Mouse (Mus musculus) cortical plate, adult 2 months (tissue): ENCODE data around the gene Msh6. TPM values are rescaled to one million over a fixed set of nuclear protein-coding genes. Genes with fewer than 3 reads are reported as not detected.
"Not testable (repeated sequence)": the region's sequence is repeated elsewhere in the genome, so short reads cannot be mapped to it uniquely, and the experiment has no call there.

Experiments
- H3K27ac ChIP-seq: fragments of 200-500 bp; 2 replicates; pipeline ENCODE4 v1.5.1; 2012; ENCODE audit warnings: low read length, control low read depth, inconsistent platforms; ENCODE audit not compliant: insufficient read depth
- H3K4me1 ChIP-seq: fragments of 200-500 bp; 2 replicates; pipeline ENCODE4 v1.6.1; 2011; ENCODE audit warnings: low read length; ENCODE audit not compliant: control insufficient read depth, insufficient read depth
- H3K4me3 ChIP-seq: fragments of 200-500 bp; 2 replicates; pipeline ENCODE4 v1.5.1; 2011; ENCODE audit warnings: mild to moderate bottlenecking, low read length, control low read depth; ENCODE audit not compliant: insufficient read depth
- CTCF ChIP-seq: fragments of 200-500 bp; IDR thresholded peaks from 2 replicates; pipeline ENCODE4 v1.5.1; 2011; ENCODE audit warnings: mild to moderate bottlenecking, control low read depth, low read length; ENCODE audit not compliant: insufficient read depth; ENCODE audit errors: extremely low read depth
- POLR2A ChIP-seq: fragments of 200-500 bp; IDR thresholded peaks from 2 replicates; pipeline ENCODE4 v1.6.1; 2011; ENCODE audit warnings: mild to moderate bottlenecking, low read length, control low read depth; ENCODE audit not compliant: insufficient read depth; ENCODE audit errors: extremely low read depth
- polyA plus RNA-seq: library from polyadenylated mRNA; depleted of rRNA; stranded (reverse); fragments of >200 nt; gene quantifications from 2 replicates; pipeline ENCODE4 v1.2.3, GENCODE M21; 2012

The Msh6 gene
- polyA plus RNA-seq, 1 experiment: 7.4 TPM

DNA sequence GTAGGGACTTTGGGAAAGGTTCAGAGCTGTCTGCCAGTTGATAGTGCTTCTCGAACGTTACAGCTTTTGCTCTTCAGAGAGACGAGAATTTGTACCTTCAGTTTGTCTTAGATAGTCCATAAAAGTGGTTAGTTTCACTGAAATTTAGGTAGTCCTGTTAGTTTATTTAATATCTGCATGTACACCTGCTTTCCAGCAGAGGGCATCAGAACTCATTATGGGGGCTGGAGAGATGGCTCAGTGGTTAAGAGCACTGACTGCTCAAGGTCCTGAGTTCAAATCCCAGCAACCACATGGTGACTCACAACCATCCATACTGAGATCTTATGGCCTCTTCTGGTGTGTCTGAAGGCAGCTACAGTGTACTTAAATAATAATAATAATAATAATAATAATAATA is 7.2 kb downstream of the Msh6 start:
- Histone ChIP-seq H3K27ac (no peak overlapping the region), H3K4me3 (no peak overlapping the region), H3K4me1 (no peaks in the 10 kb centered on the region; the same call in 1 of the 2 replicates)
- TF ChIP-seq POLR2A (no peak), CTCF (0 out of 2 replicates have a peak, but pooled peaks have one; percentile 5)

DNA sequence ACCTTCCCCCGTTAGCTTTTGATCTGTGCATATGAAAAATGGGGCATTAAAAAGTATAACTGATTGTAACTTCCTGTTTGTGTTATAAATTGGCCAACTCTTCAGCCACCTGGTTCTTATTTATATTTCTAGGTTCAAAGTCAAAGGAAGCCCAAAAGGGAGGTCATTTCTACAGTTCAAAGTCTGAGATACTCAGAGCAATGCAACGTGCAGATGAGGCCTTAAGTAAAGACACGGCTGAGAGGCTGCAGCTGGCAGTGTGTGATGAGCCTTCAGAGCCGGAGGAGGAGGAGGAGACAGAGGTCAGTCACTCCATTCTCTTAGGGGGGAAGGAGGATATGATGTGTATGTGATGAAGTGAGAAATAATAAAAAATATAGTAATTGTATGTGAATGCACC is 8.5 kb downstream of the Msh6 start:
- Histone ChIP-seq H3K27ac (no peak overlapping the region), H3K4me3 (no peak overlapping the region), H3K4me1 (no peaks in the 10 kb centered on the region; the same call in 1 of the 2 replicates)
- no peak for TF ChIP-seq POLR2A
- no peak for TF ChIP-seq CTCF

- TF ChIP-seq POLR2A (no peak), CTCF (no peak)
- Histone ChIP-seq H3K27ac (no peak overlapping the region), H3K4me3 (no peak overlapping the region), H3K4me1 (no peaks in the 10 kb centered on the region; the same call in 1 of the 2 replicates)
Measured at GRCm38 (mm10) chr17:87984440-87985214, 9.8 kb downstream of the Msh6 start.

DNA sequence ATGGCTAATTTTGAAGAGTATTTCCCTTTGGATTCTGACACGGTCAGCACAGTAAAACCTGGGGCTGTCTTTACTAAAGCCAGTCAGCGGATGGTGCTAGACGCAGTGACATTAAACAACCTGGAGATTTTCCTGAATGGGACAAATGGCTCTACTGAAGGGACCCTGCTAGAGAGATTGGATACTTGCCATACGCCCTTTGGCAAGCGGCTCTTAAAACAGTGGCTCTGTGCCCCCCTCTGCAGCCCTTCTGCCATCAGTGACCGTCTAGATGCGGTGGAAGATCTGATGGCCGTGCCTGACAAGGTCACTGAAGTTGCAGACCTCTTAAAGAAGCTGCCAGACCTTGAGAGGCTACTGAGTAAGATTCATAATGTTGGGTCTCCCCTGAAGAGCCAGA is 11.1 kb downstream of the Msh6 start:
- TF ChIP-seq CTCF (no peak), POLR2A (no peak)
- H3K4me3 ChIP-seq: no peak overlapping the region
- H3K4me1 ChIP-seq: no peaks in the 10 kb centered on the region

DNA sequence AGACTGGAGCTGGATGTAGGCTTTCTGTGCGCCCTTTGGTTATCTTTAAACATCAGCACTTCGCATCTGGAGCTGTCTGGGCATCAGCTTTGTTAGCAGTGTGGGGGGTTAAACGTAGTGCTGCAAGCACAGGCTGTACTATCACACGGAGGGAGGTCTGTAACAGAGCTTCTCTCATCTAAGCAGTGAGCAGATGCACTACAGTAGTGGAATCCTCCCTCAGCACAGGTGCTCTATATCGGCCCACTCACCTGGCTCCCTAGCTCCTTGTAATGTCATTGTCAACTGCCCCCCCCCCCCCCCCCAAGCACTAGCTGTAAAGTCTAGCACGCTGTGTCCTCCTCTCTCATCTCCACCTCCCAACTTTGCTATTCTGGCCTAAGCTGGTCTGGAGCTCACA is 12.6 kb downstream of the Msh6 start:
- Histone ChIP-seq H3K27ac (no peak overlapping the region), H3K4me1 (no peaks in the 10 kb centered on the region), H3K4me3 (no peak overlapping the region)
- no peak for TF ChIP-seq POLR2A
- TF ChIP-seq CTCF: no peak

More for the DNA sequence above, 11.1 kb downstream of the Msh6 start:
- H3K27ac ChIP-seq: no peak overlapping the region

DNA sequence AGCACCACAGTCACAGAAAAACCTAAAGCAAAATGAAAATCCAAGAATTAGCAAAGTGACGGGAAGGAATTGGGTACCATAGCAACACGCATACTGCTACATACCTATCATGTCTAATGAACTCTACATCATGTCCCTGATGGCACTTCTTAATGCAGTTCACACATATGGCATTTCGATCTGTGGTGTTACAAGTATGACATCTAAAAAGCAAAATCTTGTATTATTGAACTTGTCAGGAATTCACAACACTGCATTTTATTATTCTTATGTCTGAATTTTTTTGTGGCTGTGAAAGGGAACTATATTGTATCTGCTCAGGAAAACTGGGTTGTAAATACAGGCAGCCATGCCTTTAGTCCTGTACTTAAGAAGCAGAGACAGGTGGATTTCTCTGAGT is 17.3 kb downstream of the Msh6 start:
- Histone ChIP-seq H3K4me3 (no peak overlapping the region), H3K27ac (no peak overlapping the region), H3K4me1 (no peaks in the 10 kb centered on the region)
- no peak for TF ChIP-seq CTCF
- no peak for TF ChIP-seq POLR2A

GRCm38 (mm10) chr17:87993338-87993737 is 18.5 kb downstream of the Msh6 start:
- TF ChIP-seq POLR2A (no peak), CTCF (no peak)

GRCm38 (mm10) chr17:87997808-87998207 is 22.9 kb downstream of the Msh6 start:
- no peak for TF ChIP-seq POLR2A
- TF ChIP-seq CTCF: no peak

More at GRCm38 (mm10) chr17:87993338-87993737, 18.5 kb downstream of the Msh6 start:
- Histone ChIP-seq H3K4me3 (no peak overlapping the region), H3K4me1 (no peaks in the 10 kb centered on the region), H3K27ac (no peak overlapping the region)

DNA sequence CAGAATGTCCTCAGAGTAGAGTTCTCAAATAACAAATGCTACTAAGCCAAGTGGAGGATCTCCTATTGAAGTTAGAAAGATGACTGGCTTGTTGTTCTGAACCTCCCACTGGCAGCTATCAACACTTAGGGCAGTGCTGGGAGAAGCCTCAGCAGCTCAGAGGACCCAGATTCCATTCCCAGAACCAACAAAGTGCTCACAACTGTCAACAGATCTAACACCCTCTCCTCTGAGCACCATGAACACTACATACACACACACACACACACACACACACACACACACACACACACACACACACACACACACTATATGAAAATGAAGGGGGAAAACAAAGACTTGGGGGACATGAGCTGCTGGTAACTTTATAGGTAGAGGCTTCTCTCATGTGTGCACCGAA is 30.0 kb downstream of the Msh6 start:
- no peak overlapping the region for H3K4me3 ChIP-seq
- H3K27ac ChIP-seq: no peak overlapping the region
- TF ChIP-seq POLR2A (no peak), CTCF (no peak)

More at GRCm38 (mm10) chr17:87997808-87998207, 22.9 kb downstream of the Msh6 start:
- Histone ChIP-seq H3K4me1 (no peaks in the 10 kb centered on the region), H3K4me3 (no peak overlapping the region), H3K27ac (no peak overlapping the region)

DNA sequence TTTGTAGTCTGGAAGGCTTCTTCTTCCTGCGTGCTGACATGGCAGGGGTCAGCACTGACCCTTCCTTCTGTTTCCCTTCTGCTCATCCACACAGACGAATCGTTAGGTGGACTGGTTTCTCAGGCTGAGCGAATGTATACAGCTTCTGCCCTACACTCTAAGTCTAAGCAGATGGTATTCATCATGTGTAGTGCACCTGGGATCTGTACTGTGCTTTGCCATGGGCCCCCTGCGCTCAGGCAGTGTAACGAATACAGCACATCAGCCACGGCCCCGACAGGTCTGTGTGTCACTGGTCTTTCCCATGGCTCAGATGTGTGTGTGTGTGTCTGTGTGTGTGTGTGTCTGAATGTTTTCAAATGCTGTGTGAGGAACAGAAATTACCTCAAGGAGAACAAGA is 32.1 kb downstream of the Msh6 start:
- H3K4me3 ChIP-seq: no peak overlapping the region
- H3K4me1 ChIP-seq: no peaks in the 10 kb centered on the region
- no peak for TF ChIP-seq POLR2A
- no peak for TF ChIP-seq CTCF
- H3K27ac ChIP-seq: no peak overlapping the region

More for the DNA sequence above, 30.0 kb downstream of the Msh6 start:
- H3K4me1 ChIP-seq: no peaks in the 10 kb centered on the region

- no peak for TF ChIP-seq POLR2A
- TF ChIP-seq CTCF: no peak
- Histone ChIP-seq H3K4me1 (peaks cover 4% of the 10 kb centered on the region), H3K4me3 (no peak overlapping the region), H3K27ac (no peak overlapping the region)
Measured at GRCm38 (mm10) chr17:88014456-88014855, 39.6 kb downstream of the Msh6 start.

- not testable (repeated sequence) for H3K4me1 ChIP-seq, H3K4me3 ChIP-seq, H3K27ac ChIP-seq
Measured at GRCm38 (mm10) chr17:88016027-88016426, 41.2 kb downstream of the Msh6 start.
